Mouse (Mus musculus): ENCODE measurements at regions not wholly inside any gene's neighbourhood (a gene's known extent, or its start where the extent isn't known, plus 50 kb on each side); places are given as distances from the start of the nearest gene placed in this dataset.

- H3K4me3 ChIP-seq (replicated peaks; ENCODE audit: control insufficient read depth, low read depth, low read length), result no peak overlapping the region
- no peaks in the 10 kb centered on the region for H3K4me1 ChIP-seq (ENCODE audit: control insufficient read depth, insufficient read depth, low read length)
- no peak overlapping the region for H3K27ac ChIP-seq (ENCODE audit: control insufficient read depth, insufficient read depth, low read depth, low read length, poor library complexity)
- 86% methylated on average over 2 of the region's 2 CpGs for WGBS
- no peak for TF ChIP-seq POLR2A (IDR thresholded peaks at IDR 0.05; ENCODE audit: borderline replicate concordance, control insufficient read depth, low read depth, low read length)
- TF ChIP-seq CTCF (IDR thresholded peaks at IDR 0.05; ENCODE audit: control insufficient read depth, insufficient read depth, low read length), result no peak
Observed at GRCm38 (mm10) chr9:56559618-56560144, 141.3 kb downstream of the Hmg20a start.

- 61% methylated on average over 7 of the region's 7 CpGs for WGBS
- no peaks in the 10 kb centered on the region for H3K4me1 ChIP-seq (ENCODE audit: control insufficient read depth, insufficient read depth, low read length)
- TF ChIP-seq POLR2A (IDR thresholded peaks at IDR 0.05; ENCODE audit: borderline replicate concordance, control insufficient read depth, low read depth, low read length) (no peak), CTCF (IDR thresholded peaks at IDR 0.05; ENCODE audit: control insufficient read depth, insufficient read depth, low read length) (no peak)
- no peak overlapping the region for H3K27ac ChIP-seq (ENCODE audit: control insufficient read depth, insufficient read depth, low read depth, low read length, poor library complexity)
- no peak overlapping the region for H3K4me3 ChIP-seq (replicated peaks; ENCODE audit: control insufficient read depth, low read depth, low read length)
Observed at GRCm38 (mm10) chr9:56562440-56562839, 144.0 kb downstream of the Hmg20a start.

- Histone ChIP-seq H3K4me1 (ENCODE audit: control insufficient read depth, insufficient read depth, low read length) (no peaks in the 10 kb centered on the region), H3K27ac (ENCODE audit: control insufficient read depth, insufficient read depth, low read depth, low read length, poor library complexity) (no peak overlapping the region), H3K4me3 (replicated peaks; ENCODE audit: control insufficient read depth, low read depth, low read length) (no peak overlapping the region)
- WGBS, result 71% methylated on average over 11 of the region's 11 CpGs
- TF ChIP-seq POLR2A (IDR thresholded peaks at IDR 0.05; ENCODE audit: borderline replicate concordance, control insufficient read depth, low read depth, low read length) (no peak), CTCF (IDR thresholded peaks at IDR 0.05; ENCODE audit: control insufficient read depth, insufficient read depth, low read length) (no peak)
Observed at GRCm38 (mm10) chr9:56564048-56564737, 145.8 kb downstream of the Hmg20a start.
